Comparison of ENCODE assay signal across 9 mouse cellular contexts in genomic region chr9:41705461-41705903, GRCm38 (mm10).
DNase-seq lines count a peak whose midpoint lies in the region; ATAC-seq and TF ChIP-seq lines count a peak whose summit lies in the region.
"Had no signal": no experiment of that assay in that cellular context is flagged by ENCODE, and none has a peak within 500 bp of the region (broad histone marks: within the 10 kb centered on the region; RNA-seq: fewer than 3 reads in every experiment).

No protein-coding gene starts in this region.

- peaks cover 60% of the 10 kb centered on the region for H3K4me1 ChIP-seq in forebrain, embryonic 15.5 days

- H3K36me3 ChIP-seq in forebrain, embryonic 15.5 days = no peaks in the 10 kb centered on the region
- H3K36me3 ChIP-seq: G1E had no signal

- H3K27me3 ChIP-seq in forebrain, embryonic 15.5 days = no peaks in the 10 kb centered on the region

- H3K4me2 ChIP-seq in forebrain, embryonic 15.5 days (replicated peaks) = no peak overlapping the region

- no peak for TF ChIP-seq POLR2A in brain, embryonic 14.5 days (IDR thresholded peaks at IDR 0.05; ENCODE audit: borderline replicate concordance, extremely low read depth, insufficient read depth, insufficient read length, poor library complexity, severe bottlenecking)

- no peak overlapping the region for H3K9ac ChIP-seq in forebrain, embryonic 15.5 days (replicated peaks)

- no peak for ATAC-seq in forebrain, embryonic 15.5 days (replicated peaks)

- no peaks in the 10 kb centered on the region for H3K9me3 ChIP-seq in forebrain, embryonic 15.5 days

- no peak overlapping the region for H3K4me3 ChIP-seq in forebrain, embryonic 15.5 days

- TF ChIP-seq CTCF in brain, embryonic 14.5 days (IDR thresholded peaks at IDR 0.05; ENCODE audit: borderline replicate concordance, extremely low read depth, insufficient read depth, insufficient read length) = no peak

- peak; percentile 13 for DNase-seq in kidney, postnatal 10 days
- DNase-seq in kidney, adult 18-20 months = no peak
- DNase-seq in brain, embryonic 14.5 days (ENCODE audit: low read depth) = peak; percentile 75
- DNase-seq in lung, postnatal 25 days (ENCODE audit: low spot score) = peak; percentile 11
- no peak for DNase-seq in urinary bladder, adult 2 months (ENCODE audit: low spot score)
- no peak for DNase-seq in cerebellum, postnatal 25 days
- DNase-seq: kidney, postnatal 14 days had no signal

- peak overlapping the region; percentile 35 for H3K27ac ChIP-seq in forebrain, embryonic 15.5 days (replicated peaks)

- WGBS in forebrain, embryonic 15.5 days = 31% methylated on average over 8 of the region's 8 CpGs

Comparison
In these comparisons a context has a peak if more than half of its experiments do, and no peak if none do; other contexts are left out.
1. DNase-seq: peak in kidney, postnatal 10 days (single experiment), brain, embryonic 14.5 days (single experiment) and lung, postnatal 25 days (single experiment); none in kidney, adult 18-20 months (single experiment), urinary bladder, adult 2 months (single experiment) and cerebellum, postnatal 25 days (0 of 2).